Mouse (Mus musculus): ENCODE data around the gene Cfap43. TPM values are rescaled to one million over a fixed set of nuclear protein-coding genes. Genes with fewer than 3 reads are reported as not detected.

The Cfap43 gene
- polyA plus RNA-seq, 1 experiment from 2014 or later: not detected

DNA sequence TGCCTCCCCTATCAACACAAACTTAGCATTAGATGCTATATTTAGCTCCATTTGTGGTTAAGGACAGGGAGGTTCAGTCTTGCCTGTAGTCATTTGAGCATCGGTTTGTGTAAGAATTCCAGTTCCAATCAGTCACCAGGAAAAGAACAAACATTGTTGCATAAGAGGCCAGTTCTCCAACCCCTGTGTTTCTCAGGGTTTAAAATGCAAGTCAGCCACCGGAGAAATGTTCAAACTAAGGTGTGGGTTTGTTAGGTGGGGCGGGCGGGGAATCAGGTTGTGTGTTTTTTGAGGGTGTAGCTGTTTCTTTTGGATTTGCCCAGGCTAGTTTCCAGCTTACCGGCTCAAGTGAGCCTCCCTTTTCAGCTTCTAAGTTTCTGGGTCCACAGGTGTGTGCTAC is 84.5 kb downstream of the Cfap43 start:
- Histone ChIP-seq H3K36me3 (ENCODE audit: control insufficient read depth, insufficient read depth) (no peaks in the 10 kb centered on the region), H3K27ac (ENCODE audit: low read length) (no peak overlapping the region), H3K4me1 (ENCODE audit: control insufficient read depth, low read depth, low read length) (no peaks in the 10 kb centered on the region; the same call in 1 of the 2 replicates), H3K9me3 (replicated peaks; ENCODE audit: control insufficient read depth, low read length) (no peaks in the 10 kb centered on the region), H3K4me3 (ENCODE audit: low read depth, low read length) (no peak overlapping the region), H3K4me2 (ENCODE audit: low read depth, low read length) (no peak overlapping the region), H3K27me3 (ENCODE audit: control insufficient read depth, insufficient read depth, low read depth, low read length) (peaks cover 15% of the 10 kb centered on the region), H3K9ac (ENCODE audit: low read depth, low read length) (no peak overlapping the region)
- no peak for ATAC-seq (ENCODE audit: low read depth)
- 53% methylated on average over 5 of the region's 5 CpGs for WGBS (ENCODE audit: insufficient replicate concordance)

DNA sequence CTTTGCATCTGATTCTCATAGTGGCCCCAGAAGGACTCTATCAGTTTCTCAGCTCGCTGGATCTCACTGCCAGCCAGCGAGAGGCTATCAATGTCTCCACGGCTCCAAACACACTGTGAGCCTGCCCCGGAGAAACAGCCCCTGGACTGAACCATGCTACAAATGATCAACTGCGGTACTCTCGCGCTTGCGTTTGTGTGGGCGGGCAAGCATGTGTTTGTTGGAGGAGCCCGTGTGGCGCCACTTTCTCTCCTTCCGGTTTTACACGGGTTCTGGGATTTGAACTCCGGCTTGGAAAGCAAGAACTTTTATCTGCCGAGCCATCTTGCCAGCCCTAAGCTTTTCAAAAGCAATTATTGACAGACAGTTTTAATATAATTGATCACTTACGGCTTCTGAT is 86.8 kb downstream of the Cfap43 start:
- Histone ChIP-seq H3K27me3 (ENCODE audit: control insufficient read depth, insufficient read depth, low read depth, low read length) (peaks cover 9% of the 10 kb centered on the region), H3K4me2 (ENCODE audit: low read depth, low read length) (no peak overlapping the region), H3K36me3 (ENCODE audit: control insufficient read depth, insufficient read depth) (no peaks in the 10 kb centered on the region), H3K9me3 (replicated peaks; ENCODE audit: control insufficient read depth, low read length) (no peaks in the 10 kb centered on the region), H3K27ac (ENCODE audit: low read length) (no peak overlapping the region), H3K4me3 (ENCODE audit: low read depth, low read length) (no peak overlapping the region), H3K4me1 (ENCODE audit: control insufficient read depth, low read depth, low read length) (no peaks in the 10 kb centered on the region; the same call in 1 of the 2 replicates), H3K9ac (ENCODE audit: low read depth, low read length) (no peak overlapping the region)
- whole genome bisulfite sequencing (ENCODE audit: insufficient replicate concordance): 71% methylated on average over 16 of the region's 16 CpGs
- ATAC-seq (ENCODE audit: low read depth): no peak

DNA sequence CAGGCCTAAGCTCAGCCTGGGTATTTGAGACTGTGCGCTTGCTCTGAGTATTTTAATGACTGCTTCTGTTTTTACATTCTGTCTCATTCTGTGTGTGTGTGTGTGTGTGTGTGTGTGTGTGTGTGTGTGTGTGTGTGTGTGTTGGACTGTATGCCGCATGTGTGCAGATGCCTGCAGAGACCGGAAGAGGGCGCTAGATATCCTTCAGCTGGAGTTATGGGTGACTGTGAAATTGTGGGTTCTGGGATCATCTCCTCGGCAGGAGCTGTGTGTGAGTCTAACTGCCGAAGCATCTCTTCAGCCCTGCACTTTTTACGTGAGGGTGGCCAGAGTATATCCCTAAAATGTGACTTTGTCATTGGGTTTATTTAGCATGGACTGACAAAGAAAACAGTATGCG is 88.0 kb downstream of the Cfap43 start:
- Histone ChIP-seq H3K36me3 (ENCODE audit: control insufficient read depth, insufficient read depth) (no peaks in the 10 kb centered on the region), H3K4me2 (ENCODE audit: low read depth, low read length) (no peak overlapping the region), H3K9me3 (replicated peaks; ENCODE audit: control insufficient read depth, low read length) (no peaks in the 10 kb centered on the region), H3K4me1 (ENCODE audit: control insufficient read depth, low read depth, low read length) (no peaks in the 10 kb centered on the region), H3K9ac (ENCODE audit: low read depth, low read length) (no peak overlapping the region), H3K27me3 (ENCODE audit: control insufficient read depth, insufficient read depth, low read depth, low read length) (no peaks in the 10 kb centered on the region), H3K4me3 (ENCODE audit: low read depth, low read length) (no peak overlapping the region), H3K27ac (ENCODE audit: low read length) (no peak overlapping the region)
- 77% methylated on average over 8 of the region's 8 CpGs for WGBS (ENCODE audit: insufficient replicate concordance)
- no peak for ATAC-seq (ENCODE audit: low read depth)

DNA sequence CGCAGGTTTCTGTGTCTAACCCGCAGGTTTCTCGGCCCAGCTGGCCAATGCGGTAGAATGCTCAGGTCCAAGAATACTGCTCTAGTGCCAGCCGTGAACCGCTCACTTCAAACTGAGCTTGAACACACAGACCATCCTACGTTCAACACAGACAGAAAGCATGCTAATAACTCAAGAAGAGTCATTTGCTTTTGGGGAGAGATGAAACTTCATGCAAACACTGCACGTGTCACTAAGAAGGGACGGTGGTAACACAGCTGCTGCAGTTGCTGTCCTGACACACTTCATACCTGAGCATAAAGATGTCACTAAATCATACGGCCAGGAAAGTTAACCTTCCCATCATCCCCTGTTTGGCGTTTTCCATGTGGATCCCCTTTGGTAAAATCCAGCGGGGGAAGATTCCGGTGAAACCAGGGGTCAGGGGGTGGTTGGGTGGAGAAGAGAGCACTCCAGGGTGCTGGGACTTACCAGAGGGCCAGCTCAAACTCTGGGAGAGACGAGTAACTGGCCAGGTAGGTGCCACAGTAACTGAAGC is 89.1 kb downstream of the Cfap43 start:
- no peaks in the 10 kb centered on the region for H3K36me3 ChIP-seq (ENCODE audit: control insufficient read depth, insufficient read depth)
- H3K4me2 ChIP-seq (ENCODE audit: low read depth, low read length): no peak overlapping the region
- no peaks in the 10 kb centered on the region for H3K27me3 ChIP-seq (ENCODE audit: control insufficient read depth, insufficient read depth, low read depth, low read length)
- no peak for ATAC-seq (ENCODE audit: low read depth)
- H3K9ac ChIP-seq (ENCODE audit: low read depth, low read length): no peak overlapping the region
- no peak overlapping the region for H3K27ac ChIP-seq (ENCODE audit: low read length)
- H3K9me3 ChIP-seq (replicated peaks; ENCODE audit: control insufficient read depth, low read length): no peaks in the 10 kb centered on the region
- H3K4me3 ChIP-seq (ENCODE audit: low read depth, low read length): no peak overlapping the region
- H3K4me1 ChIP-seq (ENCODE audit: control insufficient read depth, low read depth, low read length): no peaks in the 10 kb centered on the region
- 71% methylated on average over 14 of the region's 14 CpGs for WGBS (ENCODE audit: insufficient replicate concordance)

DNA sequence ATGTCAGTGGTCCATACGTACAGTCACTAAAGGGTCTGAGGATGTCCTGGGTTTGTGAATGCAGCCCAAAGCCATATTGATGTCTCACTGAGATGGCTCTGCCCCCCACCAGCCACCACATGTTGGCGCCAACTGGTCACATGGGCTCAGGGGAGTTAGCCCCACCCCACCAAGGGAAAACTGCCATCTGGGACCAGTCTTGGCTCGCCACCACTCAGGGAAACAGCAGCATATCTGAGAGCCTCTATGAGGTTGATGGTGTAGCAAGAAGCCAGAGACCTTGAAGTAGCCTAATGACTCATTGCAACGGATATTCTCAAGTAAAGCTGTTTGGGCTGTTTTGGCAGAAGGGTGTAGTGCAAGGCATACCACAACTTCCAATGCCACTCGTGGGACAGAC is 95.1 kb downstream of the Cfap43 start:
- no peaks in the 10 kb centered on the region; the same call in 1 of the 2 replicates for H3K27me3 ChIP-seq (ENCODE audit: control insufficient read depth, insufficient read depth, low read depth, low read length)
- H3K4me1 ChIP-seq (ENCODE audit: control insufficient read depth, low read depth, low read length): no peaks in the 10 kb centered on the region
- ATAC-seq (ENCODE audit: low read depth): no peak
- 62% methylated on average over 5 of the region's 5 CpGs for WGBS (ENCODE audit: insufficient replicate concordance)
- no peak overlapping the region for H3K4me2 ChIP-seq (ENCODE audit: low read depth, low read length)
- H3K27ac ChIP-seq (ENCODE audit: low read length): no peak overlapping the region
- H3K36me3 ChIP-seq (ENCODE audit: control insufficient read depth, insufficient read depth): no peaks in the 10 kb centered on the region
- H3K9me3 ChIP-seq (replicated peaks; ENCODE audit: control insufficient read depth, low read length): no peaks in the 10 kb centered on the region
- no peak overlapping the region for H3K4me3 ChIP-seq (ENCODE audit: low read depth, low read length)
- no peak overlapping the region for H3K9ac ChIP-seq (ENCODE audit: low read depth, low read length)

DNA sequence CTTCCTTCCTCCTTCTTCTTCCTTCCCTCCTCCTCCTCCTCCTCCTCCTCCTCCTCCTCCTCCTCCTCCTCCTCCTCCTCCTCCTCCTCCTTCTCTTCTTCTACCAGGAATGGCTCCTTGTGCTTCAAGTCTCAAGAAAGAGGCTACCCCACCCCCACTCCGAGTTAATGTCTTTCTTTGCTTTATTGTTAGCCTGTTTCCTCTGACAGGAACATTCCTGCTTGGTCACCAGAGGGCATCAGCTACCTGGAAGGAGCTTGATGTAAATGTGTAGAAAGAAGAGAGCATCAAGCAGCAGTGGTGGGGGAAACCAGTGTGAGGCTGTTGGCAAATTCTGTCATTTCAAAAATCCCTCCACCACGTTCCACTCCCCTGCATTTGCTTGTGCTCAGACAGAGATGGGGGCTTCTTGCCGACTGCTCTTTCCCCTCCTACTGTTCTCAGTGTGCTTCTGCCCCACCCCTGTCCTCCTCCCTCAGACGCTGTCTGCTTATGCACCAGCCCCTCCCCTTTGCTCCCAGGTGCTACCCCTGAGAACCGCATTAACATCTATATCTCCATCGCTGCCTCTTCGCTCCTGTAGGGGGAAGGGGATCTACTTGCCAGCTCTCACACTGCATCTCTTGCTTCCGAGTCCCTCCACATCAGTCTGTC is 96.8 kb downstream of the Cfap43 start:
- WGBS (ENCODE audit: insufficient replicate concordance): 20% methylated on average over 8 of the region's 8 CpGs
- Histone ChIP-seq H3K4me2 (ENCODE audit: low read depth, low read length) (no peak overlapping the region), H3K4me3 (ENCODE audit: low read depth, low read length) (no peak overlapping the region), H3K27me3 (ENCODE audit: control insufficient read depth, insufficient read depth, low read depth, low read length) (no peaks in the 10 kb centered on the region; the same call in 1 of the 2 replicates), H3K4me1 (ENCODE audit: control insufficient read depth, low read depth, low read length) (no peaks in the 10 kb centered on the region), H3K9me3 (replicated peaks; ENCODE audit: control insufficient read depth, low read length) (no peaks in the 10 kb centered on the region), H3K36me3 (ENCODE audit: control insufficient read depth, insufficient read depth) (no peaks in the 10 kb centered on the region), H3K27ac (ENCODE audit: low read length) (no peak overlapping the region), H3K9ac (ENCODE audit: low read depth, low read length) (no peak overlapping the region)
- no peak for ATAC-seq (ENCODE audit: low read depth)

DNA sequence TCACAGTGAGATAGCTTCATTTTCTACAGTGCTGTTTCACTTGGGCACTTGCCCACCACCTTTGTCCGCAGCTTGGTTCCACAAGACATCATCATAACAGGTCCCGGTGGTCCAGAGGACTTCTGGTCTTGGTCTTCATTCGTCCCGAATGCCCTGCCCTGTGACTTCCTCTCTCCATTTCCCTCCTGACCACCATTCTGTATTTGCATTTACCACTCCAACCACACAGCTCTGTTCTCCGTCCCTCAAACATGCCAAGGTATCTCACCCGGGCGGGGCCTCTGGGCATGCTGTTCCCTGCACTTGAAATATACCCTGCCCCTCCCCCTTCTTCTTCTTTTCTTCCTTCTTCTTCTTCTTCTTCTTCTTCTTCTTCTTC is 97.6 kb downstream of the Cfap43 start:
- WGBS (ENCODE audit: insufficient replicate concordance): 25% methylated on average over 7 of the region's 7 CpGs
- no peak for ATAC-seq (ENCODE audit: low read depth)
- no peak overlapping the region for H3K4me3 ChIP-seq (ENCODE audit: low read depth, low read length)

DNA sequence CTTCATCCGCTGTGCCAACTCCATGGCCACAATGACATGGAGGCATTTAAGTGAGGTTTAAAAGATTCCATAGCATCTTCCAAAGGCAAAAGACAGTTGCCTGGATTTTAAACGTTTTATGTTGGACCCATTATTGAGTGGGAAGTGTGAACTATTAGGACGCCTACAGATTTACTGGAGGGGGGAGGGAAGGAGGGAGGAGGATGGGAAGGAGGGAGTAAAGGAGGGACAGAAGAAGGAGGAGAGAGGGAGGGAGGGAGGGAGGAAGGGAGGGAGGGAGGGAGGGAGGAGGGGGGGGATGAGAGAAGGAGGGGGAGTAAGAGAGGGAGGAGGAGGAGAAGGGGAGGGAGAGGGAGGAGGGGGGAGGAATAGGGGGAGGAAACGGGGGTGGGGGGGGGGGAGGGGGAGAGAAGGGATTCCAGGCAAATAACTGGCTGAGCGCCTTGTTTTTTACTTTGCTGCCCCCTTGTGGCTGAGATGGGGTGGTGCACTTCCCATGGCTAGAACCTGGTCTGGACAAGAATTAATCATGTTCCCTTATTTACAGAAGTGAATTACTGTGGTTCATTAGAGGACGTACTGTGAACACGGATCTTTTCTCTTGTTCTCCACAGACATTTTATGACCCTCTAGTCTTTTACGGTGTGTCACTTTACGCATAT is 98.1 kb downstream of the Cfap43 start:
- H3K4me1 ChIP-seq (ENCODE audit: control insufficient read depth, low read depth, low read length): no peaks in the 10 kb centered on the region
- no peak overlapping the region for H3K9ac ChIP-seq (ENCODE audit: low read depth, low read length)
- no peak overlapping the region for H3K4me3 ChIP-seq (ENCODE audit: low read depth, low read length)
- H3K27ac ChIP-seq (ENCODE audit: low read length): no peak overlapping the region
- H3K4me2 ChIP-seq (ENCODE audit: low read depth, low read length): no peak overlapping the region
- no peaks in the 10 kb centered on the region for H3K9me3 ChIP-seq (replicated peaks; ENCODE audit: control insufficient read depth, low read length)
- ATAC-seq (ENCODE audit: low read depth): no peak
- H3K36me3 ChIP-seq (ENCODE audit: control insufficient read depth, insufficient read depth): no peaks in the 10 kb centered on the region
- no peaks in the 10 kb centered on the region; the same call in 1 of the 2 replicates for H3K27me3 ChIP-seq (ENCODE audit: control insufficient read depth, insufficient read depth, low read depth, low read length)
- 17% methylated on average over 8 of the region's 9 CpGs for WGBS (ENCODE audit: insufficient replicate concordance)

More for the DNA sequence above, 97.6 kb downstream of the Cfap43 start:
- Histone ChIP-seq H3K9me3 (replicated peaks; ENCODE audit: control insufficient read depth, low read length) (no peaks in the 10 kb centered on the region), H3K36me3 (ENCODE audit: control insufficient read depth, insufficient read depth) (no peaks in the 10 kb centered on the region), H3K4me2 (ENCODE audit: low read depth, low read length) (no peak overlapping the region), H3K27me3 (ENCODE audit: control insufficient read depth, insufficient read depth, low read depth, low read length) (no peaks in the 10 kb centered on the region; the same call in 1 of the 2 replicates), H3K4me1 (ENCODE audit: control insufficient read depth, low read depth, low read length) (no peaks in the 10 kb centered on the region), H3K9ac (ENCODE audit: low read depth, low read length) (no peak overlapping the region), H3K27ac (ENCODE audit: low read length) (no peak overlapping the region)

DNA sequence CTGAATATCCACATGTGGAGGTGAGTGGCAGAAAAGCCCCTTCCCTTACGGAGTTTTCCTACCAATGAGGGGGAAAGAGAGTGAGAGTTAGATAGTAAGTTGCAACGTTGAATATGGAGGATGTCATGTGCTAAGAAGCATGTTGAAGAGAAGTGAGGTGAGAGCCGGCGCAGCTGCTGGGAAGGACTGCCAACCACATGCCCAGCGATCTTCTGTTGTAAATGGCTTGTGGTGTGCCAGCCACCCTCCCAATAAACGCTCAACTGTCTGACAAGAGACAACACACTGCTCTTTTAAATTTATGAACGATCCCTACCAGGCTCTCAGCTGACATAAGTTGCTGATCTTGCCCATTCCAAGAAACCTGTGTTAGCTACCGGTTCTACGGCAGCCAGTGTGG is 101.4 kb downstream of the Cfap43 start:
- ATAC-seq (ENCODE audit: low read depth): no peak
- Histone ChIP-seq H3K36me3 (ENCODE audit: control insufficient read depth, insufficient read depth) (no peaks in the 10 kb centered on the region), H3K27ac (ENCODE audit: low read length) (no peak overlapping the region), H3K27me3 (ENCODE audit: control insufficient read depth, insufficient read depth, low read depth, low read length) (no peaks in the 10 kb centered on the region; the same call in 1 of the 2 replicates), H3K9ac (ENCODE audit: low read depth, low read length) (no peak overlapping the region), H3K9me3 (replicated peaks; ENCODE audit: control insufficient read depth, low read length) (no peaks in the 10 kb centered on the region), H3K4me2 (ENCODE audit: low read depth, low read length) (no peak overlapping the region), H3K4me1 (ENCODE audit: control insufficient read depth, low read depth, low read length) (no peaks in the 10 kb centered on the region), H3K4me3 (ENCODE audit: low read depth, low read length) (no peak overlapping the region)
- 64% methylated on average over 9 of the region's 9 CpGs for WGBS (ENCODE audit: insufficient replicate concordance)

All from liver, embryonic 16.5 days (tissue).